Mouse (Mus musculus) cortical plate, adult 2 months (tissue): ENCODE measurements around the gene Tlk2. TPM values are rescaled to one million over a fixed set of nuclear protein-coding genes. Genes with fewer than 3 reads are reported as not detected.

Experiments used
- H3K27ac ChIP-seq: fragments of 200-500 bp; 2 replicates; pipeline ENCODE4 v1.5.1; 2012; ENCODE audit warnings: low read length, control low read depth, inconsistent platforms; ENCODE audit not compliant: insufficient read depth
- H3K4me1 ChIP-seq: fragments of 200-500 bp; 2 replicates; pipeline ENCODE4 v1.6.1; 2011; ENCODE audit warnings: low read length; ENCODE audit not compliant: control insufficient read depth, insufficient read depth
- H3K4me3 ChIP-seq: fragments of 200-500 bp; 2 replicates; pipeline ENCODE4 v1.5.1; 2011; ENCODE audit warnings: mild to moderate bottlenecking, low read length, control low read depth; ENCODE audit not compliant: insufficient read depth
- CTCF ChIP-seq: fragments of 200-500 bp; IDR thresholded peaks from 2 replicates; pipeline ENCODE4 v1.5.1; 2011; ENCODE audit warnings: mild to moderate bottlenecking, control low read depth, low read length; ENCODE audit not compliant: insufficient read depth; ENCODE audit errors: extremely low read depth
- POLR2A ChIP-seq: fragments of 200-500 bp; IDR thresholded peaks from 2 replicates; pipeline ENCODE4 v1.6.1; 2011; ENCODE audit warnings: mild to moderate bottlenecking, low read length, control low read depth; ENCODE audit not compliant: insufficient read depth; ENCODE audit errors: extremely low read depth
- polyA plus RNA-seq: library from polyadenylated mRNA; depleted of rRNA; stranded (reverse); fragments of >200 nt; gene quantifications from 2 replicates; pipeline ENCODE4 v1.2.3, GENCODE M21; 2012

Gene Tlk2
- polyA plus RNA-seq, 1 experiment, result 36.7 TPM

DNA sequence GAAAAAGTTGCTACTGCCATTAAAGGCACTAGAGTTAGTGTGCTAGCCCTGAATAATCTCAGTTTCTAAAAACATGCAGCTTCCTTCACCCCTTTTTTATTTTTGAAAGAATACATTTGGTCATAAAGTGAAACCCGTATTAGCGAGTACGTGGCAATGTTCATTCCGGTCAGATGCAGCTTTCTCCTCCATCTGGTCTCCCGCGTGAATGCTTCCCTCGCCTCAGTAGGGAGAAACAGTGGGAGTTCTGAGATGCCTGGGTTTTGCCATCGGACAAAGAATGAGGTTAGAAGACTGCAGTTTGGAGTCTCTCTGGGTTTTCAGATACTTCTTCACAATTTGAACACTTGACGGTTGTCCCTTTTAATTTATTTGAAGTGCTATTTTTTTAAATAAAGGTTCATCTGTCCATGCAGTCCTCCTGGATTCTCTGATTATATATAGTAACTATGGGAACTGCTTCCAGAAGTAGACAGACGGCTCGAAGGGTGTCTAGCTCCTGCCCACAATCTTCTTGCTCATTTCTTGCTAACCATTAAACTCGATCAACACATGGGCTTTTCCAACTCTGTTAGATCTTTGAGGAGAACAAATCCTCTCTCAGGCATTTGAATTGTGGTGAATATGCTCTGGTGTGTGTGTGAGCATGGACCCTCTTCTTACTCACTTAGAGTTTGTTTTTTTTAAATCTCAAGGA lies 103.3 kb downstream of the Tlk2 start:
- Histone ChIP-seq H3K4me1 (no peaks in the 10 kb centered on the region; the same call in 1 of the 2 replicates), H3K27ac (no peak overlapping the region), H3K4me3 (no peak overlapping the region)
- no peak for TF ChIP-seq POLR2A
- TF ChIP-seq CTCF, result no peak

DNA sequence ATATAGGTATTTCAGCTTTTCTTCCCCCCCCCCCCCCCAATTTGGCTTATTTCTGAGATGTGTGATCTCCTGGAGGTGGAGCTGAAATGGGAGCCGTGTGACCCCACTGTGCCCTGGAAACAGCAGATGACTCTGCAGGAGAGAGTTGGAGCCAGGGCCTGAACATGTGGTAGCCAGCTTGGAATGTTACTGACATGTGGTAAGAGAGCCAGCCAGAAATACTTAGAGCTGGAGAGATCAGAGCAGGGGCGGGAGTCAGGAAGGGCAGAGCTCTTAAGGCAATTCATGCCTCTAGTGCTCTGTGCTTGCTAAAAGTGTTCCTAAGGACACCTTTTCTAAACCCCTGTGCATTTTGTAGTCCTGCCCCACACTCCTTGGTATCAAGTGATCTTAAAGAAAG lies 103.9 kb downstream of the Tlk2 start:
- TF ChIP-seq CTCF (no peak), POLR2A (no peak)
- no peak overlapping the region for H3K27ac ChIP-seq
- no peaks in the 10 kb centered on the region; the same call in 1 of the 2 replicates for H3K4me1 ChIP-seq
- H3K4me3 ChIP-seq, result no peak overlapping the region

DNA sequence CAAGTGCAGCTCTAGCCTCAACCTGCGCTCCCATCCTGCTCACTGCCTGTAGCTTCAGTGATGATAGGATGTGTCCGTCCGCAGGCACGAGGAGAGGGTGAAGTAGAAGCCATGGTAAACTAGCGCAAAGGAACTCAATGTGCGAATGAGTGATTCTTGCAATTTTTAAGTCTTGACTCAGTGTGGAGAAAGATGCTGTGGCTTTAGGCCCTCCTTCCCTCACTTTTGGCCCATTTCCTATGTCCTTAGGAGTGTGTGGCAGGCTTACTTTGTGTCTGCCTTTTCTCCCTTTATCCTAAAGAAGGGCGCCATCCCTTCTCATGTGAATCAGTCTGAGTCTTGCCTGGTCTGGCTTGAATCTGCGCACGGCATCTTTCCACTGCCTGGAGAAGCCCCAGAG lies 104.4 kb downstream of the Tlk2 start:
- H3K27ac ChIP-seq, result no peak overlapping the region
- TF ChIP-seq POLR2A (no peak), CTCF (no peak)
- no peak overlapping the region for H3K4me3 ChIP-seq
- H3K4me1 ChIP-seq, result no peaks in the 10 kb centered on the region; the same call in 1 of the 2 replicates

DNA sequence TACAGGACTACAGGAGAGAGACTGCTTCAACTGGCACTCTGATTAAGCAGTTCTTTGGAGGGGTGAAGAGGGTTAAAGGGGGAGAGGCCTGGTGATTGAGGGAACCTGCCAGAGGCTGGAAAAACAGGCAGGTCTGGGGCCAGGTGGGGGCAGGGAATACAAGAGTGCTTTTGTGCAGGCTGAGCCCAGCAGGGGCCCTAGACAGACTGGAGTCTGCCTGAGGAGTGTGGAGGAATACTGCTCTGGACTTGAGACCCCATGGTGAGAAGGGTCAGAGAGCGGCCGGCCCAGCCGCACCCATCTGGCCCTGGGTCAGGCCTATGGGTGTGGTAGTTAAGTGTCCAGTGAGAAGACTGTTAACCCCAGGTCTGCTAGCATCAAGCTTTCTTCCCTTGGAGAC lies 107.1 kb downstream of the Tlk2 start:
- TF ChIP-seq POLR2A (no peak), CTCF (no peak)
- Histone ChIP-seq H3K27ac (no peak overlapping the region), H3K4me3 (no peak overlapping the region), H3K4me1 (no peaks in the 10 kb centered on the region; the same call in 1 of the 2 replicates)

DNA sequence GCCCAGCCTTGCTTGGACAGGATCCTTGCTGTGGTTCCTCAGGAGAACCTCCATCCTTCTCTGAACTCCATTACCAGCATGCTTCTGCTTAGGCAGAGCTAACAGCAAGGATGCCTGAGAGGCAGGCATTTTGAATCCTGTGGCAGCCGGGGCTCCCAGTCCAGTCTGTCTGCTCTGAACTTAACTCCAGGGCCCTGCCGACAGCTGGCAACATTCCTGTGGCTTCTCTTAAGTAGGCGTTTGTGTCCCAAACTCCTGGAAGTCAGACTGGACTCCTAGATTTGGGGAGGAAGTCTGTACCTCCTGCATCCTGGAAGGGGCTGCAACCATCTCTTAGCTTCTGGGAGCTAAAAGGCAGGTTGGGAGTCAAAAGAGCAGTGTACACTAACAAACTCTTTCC lies 110.8 kb downstream of the Tlk2 start:
- no peak overlapping the region for H3K4me3 ChIP-seq
- no peaks in the 10 kb centered on the region; the same call in 1 of the 2 replicates for H3K4me1 ChIP-seq
- H3K27ac ChIP-seq, result no peak overlapping the region
- TF ChIP-seq CTCF (no peak), POLR2A (no peak)

DNA sequence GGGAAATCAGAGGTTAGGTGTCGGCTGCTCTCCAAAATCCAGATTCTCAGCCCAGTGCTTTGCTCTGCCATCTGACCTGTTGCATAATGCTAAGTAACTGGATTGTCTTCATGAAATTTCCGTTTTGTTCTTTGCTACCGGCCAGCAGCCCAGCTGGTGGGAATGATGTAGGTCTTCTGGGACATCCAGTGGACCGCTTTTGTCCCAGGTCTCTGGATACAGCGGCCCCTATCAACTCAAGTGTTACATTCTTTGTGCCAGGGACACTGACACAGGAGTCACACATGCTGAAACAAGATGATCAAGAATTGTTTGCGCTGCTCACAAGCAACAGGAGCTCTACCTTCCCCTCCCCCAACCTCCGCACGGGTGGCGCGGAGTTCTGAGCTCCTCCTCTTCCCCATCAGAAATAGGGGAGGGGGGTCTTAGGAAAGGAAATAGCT lies 113.1 kb downstream of the Tlk2 start:
- Histone ChIP-seq H3K4me1 (no peaks in the 10 kb centered on the region), H3K4me3 (no peak overlapping the region; the same call in 1 of the 2 replicates), H3K27ac (no peak overlapping the region)
- TF ChIP-seq POLR2A (no peak), CTCF (no peak)

DNA sequence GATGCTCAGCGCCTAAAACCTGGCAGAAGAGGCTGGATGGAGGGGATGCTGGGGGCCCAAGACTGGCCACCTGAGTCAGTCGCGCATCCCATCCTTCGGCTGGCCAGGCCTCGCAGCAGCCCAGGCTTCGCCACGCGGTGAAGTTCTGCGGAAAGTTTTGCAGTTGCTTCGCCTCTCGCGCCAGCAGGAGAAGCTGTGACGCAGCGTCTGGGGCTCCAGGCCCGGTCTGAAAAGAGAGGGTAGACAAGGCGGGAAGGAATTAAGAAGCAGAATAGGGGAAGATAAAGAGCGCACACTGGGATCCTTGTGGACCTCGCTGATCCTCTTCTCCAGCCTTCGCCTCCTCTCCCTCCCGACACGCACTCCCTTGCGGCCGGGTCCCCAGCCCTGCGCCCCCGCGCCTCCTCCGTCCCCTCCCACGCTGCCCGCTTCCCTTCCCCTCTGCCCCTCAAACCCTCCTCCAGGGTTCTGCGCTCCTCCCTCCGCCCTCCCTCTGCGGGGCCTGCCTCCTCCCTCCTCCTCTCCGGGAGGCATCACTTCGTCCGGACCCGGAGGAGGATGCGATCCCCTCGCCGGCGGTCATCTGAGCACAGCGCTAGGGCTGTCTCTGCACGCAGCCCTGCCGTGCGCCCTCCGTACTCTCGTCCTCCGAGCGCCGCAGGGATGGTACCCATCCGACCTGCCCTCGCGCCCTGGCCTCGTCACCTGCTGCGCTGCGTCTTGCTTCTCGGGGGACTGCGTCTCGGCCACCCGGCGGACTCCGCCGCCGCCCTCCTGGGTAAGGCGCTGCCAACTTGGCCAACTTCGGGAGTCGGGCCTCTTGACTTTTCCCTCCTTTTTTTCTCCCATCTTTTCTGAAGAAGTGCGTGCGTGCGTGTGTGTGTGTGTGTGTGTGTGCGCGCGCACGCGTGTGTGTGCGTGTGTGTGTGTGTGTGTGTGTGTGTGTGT lies 113.8 kb downstream of the Tlk2 start, which contains the start of gene Mrc2:
Gene Mrc2 (plus strand): TSS at position 520 of the 948 bp plus-strand sequence.
- H3K27ac ChIP-seq, result no peak within 1 kb of the TSS
- H3K4me3 ChIP-seq, result peak within 1 kb of the TSS; percentile 10
- TF ChIP-seq CTCF, result no peak
- no peak for TF ChIP-seq POLR2A
- no peaks in the 10 kb centered on the region for H3K4me1 ChIP-seq

DNA sequence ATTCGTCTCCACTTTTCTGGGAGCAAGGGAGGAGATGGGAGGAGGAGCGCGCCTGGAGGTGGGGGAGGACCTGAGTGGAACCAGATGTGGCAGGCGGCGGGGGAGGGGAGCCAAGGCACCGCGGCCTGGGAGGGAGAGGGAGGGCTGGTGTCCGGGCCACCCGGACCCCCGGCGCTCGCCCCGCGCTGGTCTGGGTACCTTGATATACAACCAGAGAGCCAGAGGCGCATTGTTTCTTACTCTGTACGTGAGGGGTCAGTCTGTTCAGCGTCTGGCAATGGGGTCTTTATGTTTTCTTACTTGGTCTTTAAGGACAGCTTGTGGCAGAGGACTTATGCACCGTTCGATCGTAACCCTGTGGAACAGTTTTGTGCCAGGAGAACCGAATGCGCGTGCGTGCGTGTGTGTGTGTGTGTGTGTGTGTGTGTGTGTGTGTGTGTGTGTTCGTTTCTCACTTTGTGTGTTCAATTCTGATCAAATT lies 114.5 kb downstream of the Tlk2 start:
- TF ChIP-seq CTCF, result no peak
- no peak for TF ChIP-seq POLR2A
- no peak overlapping the region for H3K27ac ChIP-seq

DNA sequence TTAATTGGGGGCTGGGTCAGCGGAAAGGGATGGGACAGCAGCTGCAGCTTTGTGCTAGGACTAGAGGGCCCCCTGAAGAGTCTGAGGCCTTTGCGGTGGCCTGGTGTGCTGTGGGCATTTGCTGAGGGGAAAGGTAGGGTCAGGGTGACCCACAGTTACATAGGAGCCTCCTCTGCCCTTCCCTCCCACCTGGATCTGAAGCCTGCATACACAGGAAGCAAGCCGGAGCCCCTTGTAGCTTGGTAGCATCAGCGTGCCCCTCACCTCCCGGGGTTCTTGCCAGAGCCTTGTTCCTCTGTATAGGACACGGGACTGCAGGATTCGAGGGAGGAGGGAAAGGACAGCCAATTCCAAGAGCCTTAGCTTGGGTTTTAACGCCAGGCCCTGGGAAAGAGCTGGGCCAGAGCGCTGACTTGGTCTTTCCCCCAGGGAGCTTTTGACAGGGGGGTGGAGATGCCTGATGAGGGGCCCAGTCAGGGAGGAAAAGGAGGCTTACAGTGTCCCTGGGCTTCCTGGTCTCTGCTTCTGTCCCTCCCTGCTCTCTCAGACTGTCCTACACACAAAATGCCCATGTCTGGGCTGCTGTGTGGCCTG lies 115.4 kb downstream of the Tlk2 start:
- TF ChIP-seq POLR2A, result no peak
- TF ChIP-seq CTCF, result no peak
- no peak overlapping the region for H3K27ac ChIP-seq
- H3K4me3 ChIP-seq, result no peak overlapping the region
- H3K4me1 ChIP-seq, result no peaks in the 10 kb centered on the region

More for the DNA sequence above, 114.5 kb downstream of the Tlk2 start:
- Histone ChIP-seq H3K4me3 (peak overlapping the region; percentile 10; the same call in 1 of the 2 replicates), H3K4me1 (no peaks in the 10 kb centered on the region)

DNA sequence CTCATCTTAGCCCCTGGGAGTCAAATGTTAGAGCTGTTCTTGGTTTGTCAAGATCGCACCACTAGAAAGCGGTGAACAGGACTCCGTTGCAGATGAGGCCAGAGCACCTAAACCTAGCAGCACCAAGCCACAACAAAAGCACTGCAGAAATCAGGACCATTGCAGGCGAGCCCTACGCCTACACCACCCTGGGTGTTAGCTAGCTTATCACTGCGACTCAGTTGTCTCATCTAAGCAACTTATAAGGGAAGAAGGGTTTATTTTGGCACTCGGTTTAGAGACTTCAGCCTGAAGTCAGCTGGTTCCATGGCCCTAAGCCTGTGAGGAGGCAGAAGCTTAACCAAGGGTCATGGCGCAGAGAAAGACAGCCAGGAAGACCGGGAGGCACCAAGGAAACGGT lies 117.5 kb downstream of the Tlk2 start:
- no peak overlapping the region for H3K4me3 ChIP-seq
- H3K27ac ChIP-seq, result no peak overlapping the region
- no peak for TF ChIP-seq POLR2A
- no peak for TF ChIP-seq CTCF
- no peaks in the 10 kb centered on the region for H3K4me1 ChIP-seq
